Mouse (Mus musculus) adrenal gland, postnatal 4 days (tissue): ENCODE data around the gene Gm6351. TPM values are rescaled to one million over a fixed set of nuclear protein-coding genes. Genes with fewer than 3 reads are reported as not detected.
"Not testable (repeated sequence)": the region's sequence is repeated elsewhere in the genome, so short reads cannot be mapped to it uniquely, and the experiment has no call there.

Experiments
- DNase-seq, 2 experiments: peaks; one replicate each; pipeline ENCODE4 v3.0.0; 2021 to 2022; ENCODE audit warnings: low spot score in 2 of 2, mixed read lengths in 2 of 2
- long read RNA-seq, 2 experiments: library from polyadenylated mRNA; stranded (forward); transcript quantifications; one replicate each; pipeline ENCODE4 v2.0.0; 2021
- total RNA-seq, 2 experiments: library from RNA; stranded (reverse); gene quantifications; 2 replicates each; pipeline ENCODE4 v1.2.3; 2021

The Gm6351 gene
- not detected for total RNA-seq
- long read RNA-seq, experiment 1 = 0 reads
- long read RNA-seq, experiment 2 = 0 reads

GRCm38 (mm10) chr5:94076085-94076484, at the start of gene Gm6351:
Gm6351 (plus strand) TSS chr5:94076385.
- DNase-seq = not testable (repeated sequence)

- not testable (repeated sequence) for DNase-seq
These were observed 5.7 kb upstream of the Gm6351 start, which contains the start of gene BC061212 for GRCm38 (mm10) chr5:94070445-94070844. BC061212 (minus strand) TSS chr5:94070545.

Other genes with a start within 250 kb of the Gm6351 start
- not detected for gene Gm7792, start 232.6 kb upstream of the Gm6351 start, total RNA-seq
- not detected for gene Gm16429, start 147.3 kb upstream of the Gm6351 start, total RNA-seq
- gene BC061212, start 5.8 kb upstream of the Gm6351 start, total RNA-seq = not detected
- not detected for gene Gm3106, start 141.6 kb downstream of the Gm6351 start, total RNA-seq
- gene A430089I19Rik, start 230.4 kb downstream of the Gm6351 start, total RNA-seq = not detected
- not detected for gene Gm6502, start 238.1 kb downstream of the Gm6351 start, total RNA-seq